ENCODE assay signal across 9 mouse cellular contexts in the genomic region with DNA sequence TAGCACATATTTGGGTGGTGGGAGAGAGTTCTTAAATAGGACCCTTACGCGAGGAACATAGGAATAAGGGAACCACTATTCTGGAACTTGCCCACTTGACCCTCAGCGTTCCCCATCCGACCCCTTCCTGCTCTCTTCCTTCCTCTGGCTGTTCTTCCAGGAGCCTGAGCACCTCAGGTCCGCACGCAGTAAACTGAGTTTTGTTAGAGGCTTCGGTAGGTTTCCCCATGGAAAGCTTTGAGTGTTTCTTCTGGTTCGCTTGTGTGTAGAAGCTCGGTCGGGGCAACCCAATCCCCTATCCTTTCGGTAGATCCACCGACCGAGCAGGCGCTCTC. TPM values are rescaled to one million over a fixed set of nuclear protein-coding genes. Genes with fewer than 3 reads are reported as not detected.
DNase-seq lines count a peak whose midpoint lies in the region; ATAC-seq and TF ChIP-seq lines count a peak whose summit lies in the region.
"Had no signal": no experiment of that assay in that cellular context is flagged by ENCODE, and none has a peak within 500 bp of the region (broad histone marks: within the 10 kb centered on the region; RNA-seq: fewer than 3 reads in every experiment).

No protein-coding gene starts in this region.

- WGBS in heart, embryonic 11.5 days (ENCODE audit: insufficient replicate concordance), result 3% methylated on average over 14 of the region's 14 CpGs
- 6% methylated on average over 14 of the region's 14 CpGs for whole genome bisulfite sequencing in heart, postnatal 0 days
- 1% methylated on average over 14 of the region's 14 CpGs for WGBS in liver, postnatal 0 days (ENCODE audit: insufficient replicate concordance)

- H3K4me2 ChIP-seq in heart, embryonic 11.5 days, result peak overlapping the region; percentile 98
- peak overlapping the region; percentile 98 for H3K4me2 ChIP-seq in heart, postnatal 0 days (ENCODE audit: low read depth, low read length)
- peak overlapping the region; percentile 94 for H3K4me2 ChIP-seq in liver, postnatal 0 days (ENCODE audit: low read depth, low read length)

- no peaks in the 10 kb centered on the region for H3K27me3 ChIP-seq in heart, embryonic 11.5 days (ENCODE audit: control insufficient read depth, insufficient read depth, low read length)
- H3K27me3 ChIP-seq in ES-Bruce4 (ENCODE audit: control insufficient read depth, insufficient read depth, low read length, poor library complexity, severe bottlenecking), result no peaks in the 10 kb centered on the region
- no peaks in the 10 kb centered on the region for H3K27me3 ChIP-seq in heart, postnatal 0 days (ENCODE audit: control insufficient read depth, insufficient read depth, low read length)
- H3K27me3 ChIP-seq in liver, postnatal 0 days (ENCODE audit: insufficient read depth, low read length), result peaks cover 35% of the 10 kb centered on the region

- TF ChIP-seq EP300 in ES-Bruce4 (IDR thresholded peaks at IDR 0.05; ENCODE audit: insufficient read depth, low read depth, low read length), result no peak
- no peak for TF ChIP-seq EP300 in heart, postnatal 0 days (IDR thresholded peaks at IDR 0.05; ENCODE audit: low read depth)
- TF ChIP-seq EP300 in liver, postnatal 0 days (IDR thresholded peaks at IDR 0.05; ENCODE audit: low read depth), result no peak

- ATAC-seq in heart, embryonic 11.5 days (replicated peaks; ENCODE audit: insufficient number of reproducible peaks, low FRiP score, low TSS enrichment), result no peak
- ATAC-seq in heart, postnatal 0 days (ENCODE audit: insufficient read depth, low read depth), result no peak
- no peak for ATAC-seq in liver, postnatal 0 days
- no peak for ATAC-seq in inflammation-experienced regulatory T-cells, adult 6 months

- no peaks in the 10 kb centered on the region for H3K36me3 ChIP-seq in heart, embryonic 11.5 days (ENCODE audit: control insufficient read depth, insufficient read depth, low read length)
- H3K36me3 ChIP-seq in ES-Bruce4 (ENCODE audit: control insufficient read depth, insufficient read depth, low read length, poor library complexity, severe bottlenecking), result no peaks in the 10 kb centered on the region
- no peaks in the 10 kb centered on the region for H3K36me3 ChIP-seq in heart, postnatal 0 days (replicated peaks; ENCODE audit: control insufficient read depth, insufficient read depth, low read length)
- no peaks in the 10 kb centered on the region for H3K36me3 ChIP-seq in liver, postnatal 0 days (replicated peaks; ENCODE audit: insufficient read depth, low read length)

- no peak for TF ChIP-seq POLR2A in ES-Bruce4 (IDR thresholded peaks at IDR 0.05; ENCODE audit: insufficient read depth, low read length)

- H3K4me1 ChIP-seq in heart, embryonic 11.5 days (ENCODE audit: control insufficient read depth, insufficient read depth, low read length), result peaks cover 11% of the 10 kb centered on the region; the same call in 1 of the 2 replicates
- H3K4me1 ChIP-seq in ES-Bruce4 (ENCODE audit: control insufficient read depth, insufficient read depth, low read length), result no peaks in the 10 kb centered on the region
- H3K4me1 ChIP-seq in heart, postnatal 0 days (ENCODE audit: control insufficient read depth, insufficient read depth), result no peaks in the 10 kb centered on the region
- H3K4me1 ChIP-seq in liver, postnatal 0 days (ENCODE audit: insufficient read depth), result peaks cover 17% of the 10 kb centered on the region

- TF ChIP-seq CTCF in ES-Bruce4 (IDR thresholded peaks at IDR 0.05; ENCODE audit: low read depth, low read length), result no peak
- TF ChIP-seq CTCF in heart, postnatal 0 days (IDR thresholded peaks at IDR 0.05; ENCODE audit: low read depth), result no peak
- no peak for TF ChIP-seq CTCF in liver, postnatal 0 days (IDR thresholded peaks at IDR 0.05; ENCODE audit: low read depth)

- H3K9me3 ChIP-seq in heart, embryonic 11.5 days (replicated peaks; ENCODE audit: control insufficient read depth, low read length), result no peaks in the 10 kb centered on the region
- H3K9me3 ChIP-seq in ES-Bruce4 (replicated peaks; ENCODE audit: control insufficient read depth, insufficient read depth, low read length, poor library complexity, severe bottlenecking), result no peaks in the 10 kb centered on the region
- H3K9me3 ChIP-seq in heart, postnatal 0 days (replicated peaks; ENCODE audit: control insufficient read depth, low read length), result no peaks in the 10 kb centered on the region
- no peaks in the 10 kb centered on the region for H3K9me3 ChIP-seq in liver, postnatal 0 days (ENCODE audit: low read length)

- no peak for DNase-seq in heart, postnatal 36 days
- DNase-seq in heart, postnatal 0 days (ENCODE audit: low spot score), result no peak
- no peak for DNase-seq in liver, postnatal 0 days
- no peak for DNase-seq in gastrocnemius, postnatal 4 days (ENCODE audit: low spot score in 2 of 2)
- no peak for DNase-seq in lung, postnatal 14 days

- peak overlapping the region; percentile 73 for H3K4me3 ChIP-seq in heart, embryonic 11.5 days (ENCODE audit: low read depth, low read length)
- peak overlapping the region; percentile 59 for H3K4me3 ChIP-seq in ES-Bruce4 (ENCODE audit: low read depth, low read length)
- peak overlapping the region; percentile 71 for H3K4me3 ChIP-seq in heart, postnatal 0 days (ENCODE audit: low read depth, low read length)
- peak overlapping the region; percentile 68 for H3K4me3 ChIP-seq in liver, postnatal 0 days (ENCODE audit: low read depth, low read length)

- H3K27ac ChIP-seq in heart, embryonic 11.5 days (ENCODE audit: low read depth, low read length), result peak overlapping the region; percentile 35
- H3K27ac ChIP-seq in ES-Bruce4 (ENCODE audit: insufficient read depth, low read length), result no peak overlapping the region
- no peak overlapping the region for H3K27ac ChIP-seq in heart, postnatal 0 days (ENCODE audit: low read depth)
- H3K27ac ChIP-seq in liver, postnatal 0 days (ENCODE audit: low read depth), result no peak overlapping the region

- intact Hi-C loops in heart, postnatal 36 days (cut with DNase I), result loop anchor here (2.0 to 5.0 kb wide), 12 partner anchors 39 to 1252 kb away; a partner anchor contains a TSS

- H3K9ac ChIP-seq in heart, embryonic 11.5 days (ENCODE audit: low read depth, low read length), result peak overlapping the region; percentile 98
- peak overlapping the region; percentile 43 for H3K9ac ChIP-seq in ES-Bruce4 (ENCODE audit: low read depth, poor library complexity, severe bottlenecking)
- H3K9ac ChIP-seq in heart, postnatal 0 days (replicated peaks; ENCODE audit: low read depth, low read length), result peak overlapping the region; percentile 71
- peak overlapping the region; percentile 63 for H3K9ac ChIP-seq in liver, postnatal 0 days (replicated peaks)

RNA-seq across cellular contexts. Expression of a gene that starts 11.8 kb away (rescaled TPM):
- polyA plus RNA-seq in heart, embryonic 11.5 days (2014; fragmentation: Nextera tagmentation; extraction: Ambion mirVana), result 7.1 and 9.1 TPM in 2 replicates
- 1 to 10 TPM; 4.6 to 6.2 TPM for total RNA-seq in heart, postnatal 36 days (2021)
- polyA plus RNA-seq in ES-Bruce4 (2011; ENCODE audit: insufficient read depth, insufficient read length, low read depth, missing spikeins), result 0.31 and 0.67 TPM in 2 replicates
- total RNA-seq in heart, postnatal 0 days (2014; rRNA removed; ENCODE audit: low replicate concordance), result 3.5 and 7.8 TPM in 2 replicates
- polyA plus RNA-seq in heart, postnatal 0 days (2015; fragmentation: Nextera tagmentation; extraction: Ambion mirVana), result 6.9 and 8.4 TPM in 2 replicates
- polyA plus RNA-seq in liver, postnatal 0 days (2015; fragmentation: Nextera tagmentation; extraction: Ambion mirVana), result 0.76 and 0.99 TPM in 2 replicates
- 1 to 10 TPM in 2 of 3 experiments, under 1 TPM in 1; 0.17 to 4.6 (median 2.0) TPM for polyA plus RNA-seq in inflammation-experienced regulatory T-cells, adult 6 months (2017; shearing (Covaris generic))
- total RNA-seq in gastrocnemius, postnatal 4 days (2021), result 1 to 10 TPM; 5.3 to 6.5 TPM

RNA-seq across cellular contexts. Expression of a gene that starts 23.1 kb away (rescaled TPM):
- 6.0 and 6.4 TPM in 2 replicates for polyA plus RNA-seq in heart, embryonic 11.5 days (2014; fragmentation: Nextera tagmentation; extraction: Ambion mirVana)
- total RNA-seq in heart, postnatal 36 days (2021), result 1 to 10 TPM; 2.8 to 5.1 TPM
- 0.15 and 0.79 TPM in 2 replicates for polyA plus RNA-seq in ES-Bruce4 (2011; ENCODE audit: insufficient read depth, insufficient read length, low read depth, missing spikeins)
- total RNA-seq in heart, postnatal 0 days (2014; rRNA removed; ENCODE audit: low replicate concordance), result 4.4 and 7.1 TPM in 2 replicates
- polyA plus RNA-seq in heart, postnatal 0 days (2015; fragmentation: Nextera tagmentation; extraction: Ambion mirVana), result 2.2 and 2.4 TPM in 2 replicates
- polyA plus RNA-seq in liver, postnatal 0 days (2015; fragmentation: Nextera tagmentation; extraction: Ambion mirVana), result 0.15 and 0.25 TPM in 2 replicates
- 1 to 10 TPM in 1 of 3 experiments, under 1 TPM in 2; 0.37 to 1.0 (median 0.83) TPM for polyA plus RNA-seq in inflammation-experienced regulatory T-cells, adult 6 months (2017; shearing (Covaris generic))
- 1 to 10 TPM; 4.6 to 4.9 TPM for total RNA-seq in gastrocnemius, postnatal 4 days (2021)

RNA-seq across cellular contexts. Expression of a gene that starts 29.0 kb away (rescaled TPM):
- not detected in 2 replicates for polyA plus RNA-seq in heart, embryonic 11.5 days (2014; fragmentation: Nextera tagmentation; extraction: Ambion mirVana)
- total RNA-seq in heart, postnatal 36 days (2021), result not detected
- not detected in 2 replicates for polyA plus RNA-seq in ES-Bruce4 (2011; ENCODE audit: insufficient read depth, insufficient read length, low read depth, missing spikeins)
- not detected in 2 replicates for total RNA-seq in heart, postnatal 0 days (2014; rRNA removed; ENCODE audit: low replicate concordance)
- not detected in 2 replicates for polyA plus RNA-seq in heart, postnatal 0 days (2015; fragmentation: Nextera tagmentation; extraction: Ambion mirVana)
- not detected in 2 replicates for polyA plus RNA-seq in liver, postnatal 0 days (2015; fragmentation: Nextera tagmentation; extraction: Ambion mirVana)
- not detected for polyA plus RNA-seq in inflammation-experienced regulatory T-cells, adult 6 months (2017; shearing (Covaris generic))
- total RNA-seq in gastrocnemius, postnatal 4 days (2021), result not detected
- polyA plus RNA-seq: brain, embryonic 14.5 days had no signal

RNA-seq across cellular contexts. Expression of a gene that starts 29.3 kb away (rescaled TPM):
- 25.9 and 36.4 TPM in 2 replicates for polyA plus RNA-seq in heart, embryonic 11.5 days (2014; fragmentation: Nextera tagmentation; extraction: Ambion mirVana)
- total RNA-seq in heart, postnatal 36 days (2021), result 10 to 100 TPM; 32.6 to 34.2 TPM
- 69.6 and 78.9 TPM in 2 replicates for polyA plus RNA-seq in ES-Bruce4 (2011; ENCODE audit: insufficient read depth, insufficient read length, low read depth, missing spikeins)
- total RNA-seq in heart, postnatal 0 days (2014; rRNA removed; ENCODE audit: low replicate concordance), result 14.8 and 25.6 TPM in 2 replicates
- polyA plus RNA-seq in heart, postnatal 0 days (2015; fragmentation: Nextera tagmentation; extraction: Ambion mirVana), result 22.1 and 24.8 TPM in 2 replicates
- 20.7 and 22.4 TPM in 2 replicates for polyA plus RNA-seq in liver, postnatal 0 days (2015; fragmentation: Nextera tagmentation; extraction: Ambion mirVana)
- 10 to 100 TPM; 26.7 to 44.6 (median 37.8) TPM for polyA plus RNA-seq in inflammation-experienced regulatory T-cells, adult 6 months (2017; shearing (Covaris generic))
- 10 to 100 TPM; 34.5 to 42.5 TPM for total RNA-seq in gastrocnemius, postnatal 4 days (2021)

Comparison
In these comparisons a context has a peak if more than half of its experiments do, and no peak if none do; other contexts are left out.
1. H3K9ac ChIP-seq: peak in every context shown above with its lines; median percentile 98 in heart, embryonic 11.5 days; 71 in heart, postnatal 0 days; 63 in liver, postnatal 0 days; 43 in ES-Bruce4.